Mouse (Mus musculus) MEL (cell line): ENCODE results near the gene Grik5.

Experiments
- CHD1 ChIP-seq: IDR thresholded peaks from 2 replicates; pipeline ENCODE4 v1.6.1; 2012; ENCODE audit warnings: low read depth, mild to moderate bottlenecking, inconsistent platforms, low read length, improper control_type of control experiment
- ZKSCAN1 ChIP-seq: IDR thresholded peaks from 2 replicates; pipeline ENCODE4 v1.6.1; 2012; ENCODE audit warnings: low read depth, mild to moderate bottlenecking, inconsistent platforms, low read length, improper control_type of control experiment, moderate library complexity

DNA sequence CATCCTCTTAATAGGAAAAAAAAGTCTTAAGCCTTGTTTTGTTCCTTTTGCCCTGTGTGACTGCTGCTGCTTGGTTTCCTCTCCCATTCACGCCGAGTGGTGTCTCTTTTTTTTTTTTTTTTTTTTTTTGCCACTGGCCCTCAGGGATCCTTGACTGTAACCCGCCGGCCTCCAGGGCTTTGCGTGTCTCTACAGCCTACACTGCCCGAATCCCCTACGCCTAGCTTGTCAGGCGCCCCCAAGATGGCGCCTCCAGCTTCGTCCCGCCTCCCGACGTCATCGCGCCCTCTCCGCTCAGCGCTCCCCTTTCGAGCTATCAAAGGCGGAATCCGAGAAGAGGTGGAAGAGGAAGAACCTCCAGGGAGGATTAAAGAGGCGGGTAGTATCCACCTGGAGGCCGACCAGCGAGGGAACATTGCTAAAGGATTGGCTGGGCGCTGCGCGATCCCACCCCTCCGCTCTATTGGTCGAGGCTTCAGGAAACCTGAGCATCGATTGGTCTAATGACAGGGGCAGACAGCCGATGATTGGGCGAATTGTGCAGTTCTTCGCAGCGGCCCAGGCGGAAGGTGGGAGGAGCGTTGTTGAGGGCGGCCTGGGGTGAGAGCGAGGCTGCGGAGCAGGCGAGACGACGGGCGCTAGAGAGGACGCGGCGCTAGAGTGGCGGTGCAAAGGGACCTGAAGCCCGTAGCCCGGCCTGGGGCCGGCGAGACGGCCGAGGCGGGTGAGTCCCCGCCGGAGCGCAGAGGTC lies 4.7 kb upstream of the Grik5 start:
- TF ChIP-seq ZKSCAN1 (no peak), CHD1 (no peak; the same call in 1 of the 2 replicates)
